Mouse (Mus musculus) hindbrain, embryonic 14.5 days (tissue): ENCODE measurements around the gene Wdr24. TPM values are rescaled to one million over a fixed set of nuclear protein-coding genes. Genes with fewer than 3 reads are reported as not detected.

ENCODE experiments used
- ATAC-seq: fragments of 200-750 bp; cut with Nextera tagmentation; 2 replicates; pipeline ENCODE4 v1.8.0; 2017; ENCODE audit warnings: moderate number of reproducible peaks, mild to moderate bottlenecking, moderate TSS enrichment, moderate library complexity; ENCODE audit not compliant: low FRiP score
- DNase-seq: peaks from one replicate; pipeline ENCODE4 v3.0.0-alpha.2; 2015; ENCODE audit warnings: low spot score
- H3K27ac ChIP-seq: fragments of 300-500 bp; sonication (generic); 2 replicates; pipeline ENCODE4 v1.5.1; 2014; ENCODE audit warnings: mild to moderate bottlenecking, moderate library complexity
- H3K27me3 ChIP-seq: fragments of 300-500 bp; sonication (generic); 2 replicates; pipeline ENCODE4 v1.6.1; 2014; ENCODE audit warnings: mild to moderate bottlenecking, low read length, mixed read lengths; ENCODE audit not compliant: control insufficient read depth, insufficient read depth
- H3K36me3 ChIP-seq: fragments of 300-500 bp; sonication (generic); replicated peaks from 2 replicates; pipeline ENCODE4 v1.6.1; 2014; ENCODE audit not compliant: control insufficient read depth, insufficient read depth
- H3K4me1 ChIP-seq: fragments of 300-500 bp; sonication (generic); replicated peaks from 2 replicates; pipeline ENCODE4 v1.6.1; 2014; ENCODE audit warnings: antibody characterized with exemption, low read length, mixed read lengths; ENCODE audit not compliant: control insufficient read depth, insufficient read depth
- H3K4me2 ChIP-seq: fragments of 300-500 bp; sonication (generic); replicated peaks from 2 replicates; pipeline ENCODE4 v1.6.1; 2014; ENCODE audit warnings: mild to moderate bottlenecking, moderate library complexity
- H3K4me3 ChIP-seq: fragments of 300-500 bp; sonication (generic); replicated peaks from 2 replicates; pipeline ENCODE4 v1.5.1; 2014; ENCODE audit warnings: mild to moderate bottlenecking, low read length
- H3K9ac ChIP-seq: fragments of 300-500 bp; sonication (generic); 2 replicates; pipeline ENCODE4 v1.6.1; 2014
- H3K9me3 ChIP-seq: fragments of 300-500 bp; sonication (generic); 2 replicates; pipeline ENCODE4 v1.6.1; 2016; ENCODE audit warnings: low read length; ENCODE audit not compliant: control insufficient read depth
- WGBS: fragments of 180-500 bp; shearing (Covaris S2); extraction: QIAGEN DNeasy Blood & Tissue Kit; methylation state at CpG from one replicate; pipeline ENCODE4 v1.1.7; 2014; 5-methylcytosine and 5-hydroxymethylcytosine counted together
- polyA plus RNA-seq: library from polyadenylated mRNA; unstranded; fragments of >200 nt; fragmentation: Nextera tagmentation; extraction: Ambion mirVana; gene quantifications from 2 replicates; pipeline ENCODE4 v1.2.1, GENCODE M21; 2014

Gene Wdr24
- polyA plus RNA-seq, 1 experiment from 2014 or later = 29.9 TPM

GRCm38 (mm10) chr17:25786781-25787504 lies 36.5 kb upstream of the Wdr24 start:
- WGBS = 96% methylated on average over 9 of the region's 9 CpGs
- DNase-seq (no peak), ATAC-seq (no peak)
- Histone ChIP-seq H3K4me3 (no peak overlapping the region), H3K27me3 (no peaks in the 10 kb centered on the region), H3K9me3 (no peaks in the 10 kb centered on the region), H3K9ac (no peak overlapping the region), H3K27ac (no peak overlapping the region), H3K4me1 (peaks cover 23% of the 10 kb centered on the region), H3K36me3 (peaks cover 44% of the 10 kb centered on the region), H3K4me2 (no peak overlapping the region)

- Histone ChIP-seq H3K36me3 (peaks cover 21% of the 10 kb centered on the region), H3K27ac (peak overlapping the region; percentile 95), H3K9me3 (no peaks in the 10 kb centered on the region), H3K9ac (peak overlapping the region; percentile 80), H3K4me2 (peak overlapping the region; percentile 85), H3K27me3 (no peaks in the 10 kb centered on the region), H3K4me3 (peak overlapping the region; percentile 60), H3K4me1 (peaks cover 21% of the 10 kb centered on the region)
- DNase-seq (no peak), ATAC-seq (no peak)
- WGBS = 29% methylated on average over 19 of the region's 19 CpGs
Observed at GRCm38 (mm10) chr17:25791320-25791842, 32.0 kb upstream of the Wdr24 start.

- Histone ChIP-seq H3K4me1 (peaks cover 23% of the 10 kb centered on the region), H3K27ac (peak overlapping the region; percentile 95), H3K4me3 (peak overlapping the region; percentile 60), H3K4me2 (peak overlapping the region; percentile 85), H3K9ac (peak overlapping the region; percentile 80), H3K27me3 (no peaks in the 10 kb centered on the region), H3K9me3 (no peaks in the 10 kb centered on the region), H3K36me3 (peaks cover 21% of the 10 kb centered on the region)
- DNase-seq (peak; percentile 85), ATAC-seq (peak; percentile 67)
- under 1% methylated on average over 45 of the region's 45 CpGs for WGBS
Observed at GRCm38 (mm10) chr17:25791843-25792527, 31.4 kb upstream of the Wdr24 start.

- Histone ChIP-seq H3K27ac (peak within 1 kb of the TSS; percentile 95), H3K36me3 (peaks cover 19% of the 10 kb centered on the region), H3K9ac (peak within 1 kb of the TSS; percentile 80), H3K4me3 (peak within 1 kb of the TSS; percentile 60), H3K4me2 (peak within 1 kb of the TSS; percentile 85), H3K4me1 (peaks cover 26% of the 10 kb centered on the region), H3K27me3 (no peaks in the 10 kb centered on the region), H3K9me3 (no peaks in the 10 kb centered on the region)
- under 1% methylated on average over 14 of the region's 14 CpGs for WGBS
- ATAC-seq = peak; percentile 51; the same call in 1 of the 2 replicates
- peak; percentile 69 for DNase-seq
Observed at GRCm38 (mm10) chr17:25792615-25793014, 30.8 kb upstream of the Wdr24 start, which contains the start of gene Fam173a. TSS of gene Fam173a (minus strand) at chr17:25792901.

GRCm38 (mm10) chr17:25794197-25794596 lies 29.2 kb upstream of the Wdr24 start:
- no peak for DNase-seq
- H3K4me3 ChIP-seq = no peak overlapping the region
- peaks cover 8% of the 10 kb centered on the region for H3K36me3 ChIP-seq
- H3K4me2 ChIP-seq = peak overlapping the region; percentile 70
- peak overlapping the region; percentile 47; the same call in 1 of the 2 replicates for H3K9ac ChIP-seq
- 7% methylated on average over 13 of the region's 13 CpGs for WGBS
- H3K9me3 ChIP-seq = no peaks in the 10 kb centered on the region
- peaks cover 26% of the 10 kb centered on the region for H3K4me1 ChIP-seq
- no peak for ATAC-seq
- H3K27me3 ChIP-seq = no peaks in the 10 kb centered on the region
- H3K27ac ChIP-seq = peak overlapping the region; percentile 40; the same call in 1 of the 2 replicates

GRCm38 (mm10) chr17:25794998-25795397 lies 28.4 kb upstream of the Wdr24 start:
- peaks cover 26% of the 10 kb centered on the region for H3K4me1 ChIP-seq
- 0 out of 2 replicates have a peak, but pooled peaks cover under 1% of the 10 kb centered on the region for H3K36me3 ChIP-seq
- H3K9ac ChIP-seq = peak overlapping the region; percentile 47
- peak overlapping the region; percentile 49 for H3K4me3 ChIP-seq
- H3K9me3 ChIP-seq = no peaks in the 10 kb centered on the region
- peak overlapping the region; percentile 70 for H3K4me2 ChIP-seq
- DNase-seq = no peak
- no peak for ATAC-seq
- H3K27me3 ChIP-seq = no peaks in the 10 kb centered on the region
- 39% methylated on average over 17 of the region's 17 CpGs for WGBS
- peak overlapping the region; percentile 40 for H3K27ac ChIP-seq

GRCm38 (mm10) chr17:25795609-25796092 lies 27.8 kb upstream of the Wdr24 start, which contains the start of gene AC134908.4:
TSS of gene AC134908.4 (minus strand) at chr17:25795659.
- peak within 1 kb of the TSS; percentile 49 for H3K4me3 ChIP-seq
- no peaks in the 10 kb centered on the region for H3K27me3 ChIP-seq
- H3K9ac ChIP-seq = peak within 1 kb of the TSS; percentile 47
- no peaks in the 10 kb centered on the region for H3K9me3 ChIP-seq
- ATAC-seq (no peak; the same call in 1 of the 2 replicates), DNase-seq (no peak)
- peak within 1 kb of the TSS; percentile 70 for H3K4me2 ChIP-seq
- 5% methylated on average over 6 of the region's 6 CpGs for WGBS
- H3K4me1 ChIP-seq = peaks cover 26% of the 10 kb centered on the region
- H3K27ac ChIP-seq = peak within 1 kb of the TSS; percentile 62
- H3K36me3 ChIP-seq = no peaks in the 10 kb centered on the region

GRCm38 (mm10) chr17:25796211-25796771 lies 27.1 kb upstream of the Wdr24 start:
- H3K36me3 ChIP-seq = no peaks in the 10 kb centered on the region
- H3K27ac ChIP-seq = peak overlapping the region; percentile 62
- H3K4me1 ChIP-seq = peaks cover 24% of the 10 kb centered on the region
- under 1% methylated on average over 36 of the region's 37 CpGs for WGBS
- H3K9me3 ChIP-seq = no peaks in the 10 kb centered on the region
- peak overlapping the region; percentile 70 for H3K4me2 ChIP-seq
- H3K4me3 ChIP-seq = peak overlapping the region; percentile 49
- peak overlapping the region; percentile 47 for H3K9ac ChIP-seq
- ATAC-seq (no peak), DNase-seq (no peak)
- no peaks in the 10 kb centered on the region for H3K27me3 ChIP-seq
